Mouse (Mus musculus) adrenal gland, adult 8-10 months (tissue): Measurements from ENCODE around the gene Nav2. TPM values are rescaled to one million over a fixed set of nuclear protein-coding genes. Genes with fewer than 3 reads are reported as not detected.

Experiments used
- DNase-seq: peaks from one replicate; pipeline ENCODE4 v3.0.0; 2022
- total RNA-seq, 4 experiments: library from RNA; stranded (reverse); gene quantifications; 2 replicates each; pipeline ENCODE4 v1.2.4; 2022

Nav2 gene
- total RNA-seq, 4 experiments from 2014 or later = 5.1 to 13.7 (median 9.1) TPM

- no peak for DNase-seq
Observed at GRCm38 (mm10) chr7:49369006-49369405, 460.5 kb downstream of the Nav2 start.

- no peak for DNase-seq
Observed at GRCm38 (mm10) chr7:49369809-49370473, 461.4 kb downstream of the Nav2 start.

- no peak for DNase-seq
Observed at GRCm38 (mm10) chr7:49371345-49371744, 462.8 kb downstream of the Nav2 start.

- no peak for DNase-seq
Observed at GRCm38 (mm10) chr7:49371972-49372371, 463.5 kb downstream of the Nav2 start.

- DNase-seq = no peak
Observed at GRCm38 (mm10) chr7:49373173-49373572, 464.7 kb downstream of the Nav2 start.

- DNase-seq = no peak
Observed at GRCm38 (mm10) chr7:49373661-49374060, 465.1 kb downstream of the Nav2 start.

GRCm38 (mm10) chr7:49375499-49375974 is 467.0 kb downstream of the Nav2 start:
- no peak for DNase-seq

GRCm38 (mm10) chr7:49378608-49379007 is 470.1 kb downstream of the Nav2 start:
- no peak for DNase-seq

GRCm38 (mm10) chr7:49380940-49381339 is 472.4 kb downstream of the Nav2 start:
- DNase-seq = no peak

- DNase-seq = no peak
Observed at GRCm38 (mm10) chr7:49382884-49383283, 474.4 kb downstream of the Nav2 start.

- no peak for DNase-seq
Observed at GRCm38 (mm10) chr7:49388137-49388536, 479.6 kb downstream of the Nav2 start.

- DNase-seq = no peak
Observed at GRCm38 (mm10) chr7:49390312-49390711, 481.8 kb downstream of the Nav2 start.

GRCm38 (mm10) chr7:49390829-49391228 is 482.3 kb downstream of the Nav2 start:
- no peak for DNase-seq

- DNase-seq = no peak
Observed at GRCm38 (mm10) chr7:49392180-49392579, 483.7 kb downstream of the Nav2 start.

- DNase-seq = no peak
Observed at GRCm38 (mm10) chr7:49392834-49393233, 484.3 kb downstream of the Nav2 start.

- no peak for DNase-seq
Observed at GRCm38 (mm10) chr7:49393857-49394256, 485.3 kb downstream of the Nav2 start.

- DNase-seq = no peak
Observed at GRCm38 (mm10) chr7:49396202-49396601, 487.7 kb downstream of the Nav2 start.

- DNase-seq = peak; percentile 78
Observed at GRCm38 (mm10) chr7:49397441-49398003, 489.0 kb downstream of the Nav2 start.

- no peak for DNase-seq
Observed at GRCm38 (mm10) chr7:49398020-49398516, 489.6 kb downstream of the Nav2 start.

GRCm38 (mm10) chr7:49399314-49399713 is 490.8 kb downstream of the Nav2 start:
- DNase-seq = no peak

GRCm38 (mm10) chr7:49400463-49400862 is 491.9 kb downstream of the Nav2 start:
- no peak for DNase-seq

GRCm38 (mm10) chr7:49402526-49402925 is 494.0 kb downstream of the Nav2 start:
- DNase-seq = no peak

GRCm38 (mm10) chr7:49407688-49408087 is 499.2 kb downstream of the Nav2 start:
- DNase-seq = no peak

GRCm38 (mm10) chr7:49408625-49409024 is 500.1 kb downstream of the Nav2 start:
- DNase-seq = no peak
